Mouse (Mus musculus): ENCODE data around the gene Btd. TPM values are rescaled to one million over a fixed set of nuclear protein-coding genes. Genes with fewer than 3 reads are reported as not detected.

The Btd gene
- polyA plus RNA-seq, 1 experiment: 7.7 TPM

DNA sequence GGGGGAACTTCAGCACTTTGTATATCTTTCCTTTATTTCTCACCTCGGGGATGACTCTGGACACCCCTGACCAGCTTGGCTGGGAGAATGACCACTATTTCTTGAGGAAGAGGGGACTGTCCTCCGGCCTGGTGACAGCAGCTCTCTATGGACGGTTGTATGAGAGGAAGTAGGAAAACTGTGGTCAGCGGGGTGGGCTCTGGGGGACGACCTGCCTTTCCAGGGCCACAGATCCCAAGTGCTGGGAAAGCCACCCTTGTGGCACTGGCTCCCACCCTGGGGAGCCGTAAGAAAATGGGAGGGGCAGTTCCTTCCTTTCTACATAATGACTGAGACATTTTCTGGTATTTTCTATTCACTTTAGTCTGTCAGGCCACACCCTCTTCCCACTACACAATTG, 26.9 kb downstream of the Btd start:
- TF ChIP-seq POLR2A (IDR thresholded peaks at IDR 0.05; ENCODE audit: control insufficient read depth, low read depth, low read length) (no peak), CTCF (IDR thresholded peaks at IDR 0.05; ENCODE audit: control insufficient read depth, insufficient read depth, insufficient replicate concordance, low read depth, low read length) (no peak)
- H3K36me3 ChIP-seq (ENCODE audit: control insufficient read depth, insufficient read depth, low read length): no peaks in the 10 kb centered on the region
- no peak overlapping the region for H3K4me3 ChIP-seq (ENCODE audit: control insufficient read depth, low read depth, low read length)
- H3K27ac ChIP-seq (ENCODE audit: control insufficient read depth, insufficient read depth, low read depth, low read length): no peak overlapping the region
- H3K27me3 ChIP-seq (ENCODE audit: control insufficient read depth, insufficient read depth, low read length): no peaks in the 10 kb centered on the region
- peaks cover 4% of the 10 kb centered on the region for H3K4me1 ChIP-seq (ENCODE audit: control insufficient read depth, insufficient read depth, low read length)

DNA sequence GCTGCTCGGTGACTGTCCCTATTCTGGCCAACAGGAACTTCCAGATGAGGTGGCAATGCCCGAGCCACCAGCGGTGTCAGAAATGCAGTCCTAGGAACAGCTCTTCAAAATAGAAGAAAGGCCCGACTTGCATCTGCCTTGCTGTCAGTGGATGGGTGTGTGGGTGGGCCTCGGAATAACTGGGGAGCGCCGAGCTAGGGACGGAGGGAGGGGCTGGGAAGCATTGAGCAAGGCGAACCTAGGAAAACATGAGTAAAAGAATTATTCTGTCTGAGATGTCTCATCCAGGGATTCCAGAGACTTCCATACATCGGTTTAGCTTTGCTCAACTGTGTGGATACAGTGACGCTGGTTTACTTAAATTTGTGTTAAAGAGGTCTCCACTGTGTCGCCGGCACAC, 27.5 kb downstream of the Btd start:
- Histone ChIP-seq H3K4me3 (ENCODE audit: control insufficient read depth, low read depth, low read length) (no peak overlapping the region), H3K27me3 (ENCODE audit: control insufficient read depth, insufficient read depth, low read length) (no peaks in the 10 kb centered on the region), H3K4me1 (ENCODE audit: control insufficient read depth, insufficient read depth, low read length) (peaks cover 2% of the 10 kb centered on the region; the same call in 1 of the 2 replicates), H3K36me3 (ENCODE audit: control insufficient read depth, insufficient read depth, low read length) (no peaks in the 10 kb centered on the region), H3K27ac (ENCODE audit: control insufficient read depth, insufficient read depth, low read depth, low read length) (no peak overlapping the region)
- no peak for TF ChIP-seq POLR2A (IDR thresholded peaks at IDR 0.05; ENCODE audit: control insufficient read depth, low read depth, low read length)
- TF ChIP-seq CTCF (IDR thresholded peaks at IDR 0.05; ENCODE audit: control insufficient read depth, insufficient read depth, insufficient replicate concordance, low read depth, low read length): no peak

DNA sequence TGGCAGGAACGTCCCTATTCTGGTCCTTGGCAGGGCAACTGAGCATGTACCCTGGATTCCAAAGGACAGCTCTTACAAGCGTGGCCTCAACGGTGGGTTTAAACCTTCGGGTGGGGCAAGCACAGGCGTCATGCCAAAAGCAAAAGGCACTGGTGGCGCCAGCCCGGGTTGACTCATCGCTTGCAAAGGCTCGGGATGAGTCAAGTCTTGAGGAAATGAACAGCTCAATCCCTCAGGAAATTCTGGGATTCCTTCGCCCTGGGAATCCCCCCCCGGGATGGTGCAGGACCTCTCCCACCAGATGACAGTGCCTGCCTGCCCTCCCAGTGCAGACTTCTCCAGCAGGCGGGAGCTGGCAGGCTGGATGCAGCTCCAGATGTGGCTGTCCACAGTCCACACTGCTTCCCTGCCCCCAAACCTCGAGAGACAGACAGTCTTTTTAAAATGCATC, 28.4 kb downstream of the Btd start:
- Histone ChIP-seq H3K27me3 (ENCODE audit: control insufficient read depth, insufficient read depth, low read length) (no peaks in the 10 kb centered on the region), H3K27ac (ENCODE audit: control insufficient read depth, insufficient read depth, low read depth, low read length) (no peak overlapping the region)
- no peak for TF ChIP-seq CTCF (IDR thresholded peaks at IDR 0.05; ENCODE audit: control insufficient read depth, insufficient read depth, insufficient replicate concordance, low read depth, low read length)
- TF ChIP-seq POLR2A (IDR thresholded peaks at IDR 0.05; ENCODE audit: control insufficient read depth, low read depth, low read length): no peak

DNA sequence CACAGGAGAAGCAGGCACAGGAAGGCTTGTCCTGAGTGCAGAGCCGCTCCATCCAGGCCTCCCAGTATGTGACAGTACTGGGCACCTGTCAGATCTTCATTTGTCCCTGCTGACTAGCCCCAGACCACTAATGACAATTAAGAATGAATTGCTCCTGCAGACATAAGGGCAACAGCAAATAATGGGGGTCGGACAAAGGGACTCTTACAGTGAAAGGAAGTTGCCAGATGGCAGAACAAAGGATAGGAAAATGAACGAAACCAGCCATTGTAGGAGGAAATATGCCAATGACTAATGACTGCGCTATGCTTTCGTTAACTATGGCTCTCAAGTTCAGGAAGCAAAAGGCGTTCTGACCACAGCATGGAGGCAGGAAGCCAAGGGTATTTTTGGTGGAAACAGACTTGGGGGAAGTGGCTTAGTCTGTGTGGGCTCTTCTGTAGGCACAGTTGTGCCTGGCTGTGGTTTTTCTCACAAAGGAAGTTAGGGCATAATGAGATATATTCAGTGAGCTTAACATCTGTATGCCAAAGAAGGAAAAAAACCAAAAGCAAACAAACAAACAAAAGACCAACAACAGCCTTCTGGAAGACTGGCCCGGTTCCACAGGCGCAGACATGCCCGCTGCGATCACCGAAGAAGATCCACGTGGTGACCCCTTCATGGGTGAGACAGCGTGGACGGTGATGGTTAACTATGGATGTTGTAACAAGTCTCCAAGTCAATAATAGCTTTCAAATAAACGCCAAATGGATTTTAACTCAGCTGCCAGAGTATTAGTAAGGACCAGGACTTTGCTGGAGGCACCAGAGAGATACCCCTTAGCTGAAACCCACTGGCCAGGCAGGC, 29.0 kb downstream of the Btd start:
- peaks cover 2% of the 10 kb centered on the region; the same call in 1 of the 2 replicates for H3K4me1 ChIP-seq (ENCODE audit: control insufficient read depth, insufficient read depth, low read length)

More for the DNA sequence above, 28.4 kb downstream of the Btd start:
- Histone ChIP-seq H3K4me3 (ENCODE audit: control insufficient read depth, low read depth, low read length) (no peak overlapping the region), H3K4me1 (ENCODE audit: control insufficient read depth, insufficient read depth, low read length) (peaks cover 2% of the 10 kb centered on the region; the same call in 1 of the 2 replicates), H3K36me3 (ENCODE audit: control insufficient read depth, insufficient read depth, low read length) (no peaks in the 10 kb centered on the region)

DNA sequence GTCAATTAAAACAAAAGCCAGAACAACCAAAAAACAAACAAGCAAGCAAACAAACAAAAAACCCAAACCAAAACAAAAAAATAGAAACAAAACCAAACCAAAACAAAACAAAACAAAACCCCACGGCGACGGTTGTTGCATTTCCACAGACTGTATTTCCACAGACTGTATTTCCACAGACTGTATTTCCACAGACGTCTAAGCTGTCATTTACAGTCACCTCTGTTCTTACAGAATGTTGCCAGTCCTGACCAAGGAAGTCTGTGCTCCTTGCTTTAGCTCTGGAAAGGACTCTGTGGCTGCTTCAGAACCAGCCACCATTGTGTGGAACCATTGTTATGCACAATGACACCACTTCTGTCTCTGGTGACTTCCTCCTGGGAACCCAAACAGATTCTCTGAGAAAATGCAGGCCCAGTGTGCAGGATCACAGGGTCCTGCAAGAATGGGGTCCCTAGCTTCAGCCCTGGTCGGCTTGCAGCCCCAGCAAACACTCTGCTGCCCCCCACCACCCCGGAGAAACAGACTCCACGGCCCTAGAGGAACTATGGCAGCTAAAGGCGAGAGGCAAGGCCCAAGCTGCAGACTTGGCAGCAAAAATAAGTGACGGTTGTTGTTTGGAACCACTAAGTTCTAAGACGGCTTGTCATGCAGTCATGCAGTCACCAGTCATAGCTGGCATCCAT, 30.9 kb downstream of the Btd start:
- H3K36me3 ChIP-seq (ENCODE audit: control insufficient read depth, insufficient read depth, low read length): no peaks in the 10 kb centered on the region
- H3K4me1 ChIP-seq (ENCODE audit: control insufficient read depth, insufficient read depth, low read length): peaks cover 2% of the 10 kb centered on the region; the same call in 1 of the 2 replicates
- H3K4me3 ChIP-seq (ENCODE audit: control insufficient read depth, low read depth, low read length): no peak overlapping the region
- TF ChIP-seq POLR2A (IDR thresholded peaks at IDR 0.05; ENCODE audit: control insufficient read depth, low read depth, low read length) (no peak), CTCF (IDR thresholded peaks at IDR 0.05; ENCODE audit: control insufficient read depth, insufficient read depth, insufficient replicate concordance, low read depth, low read length) (no peak)
- no peaks in the 10 kb centered on the region for H3K27me3 ChIP-seq (ENCODE audit: control insufficient read depth, insufficient read depth, low read length)
- no peak overlapping the region for H3K27ac ChIP-seq (ENCODE audit: control insufficient read depth, insufficient read depth, low read depth, low read length)

More for the DNA sequence above, 29.0 kb downstream of the Btd start:
- TF ChIP-seq CTCF (IDR thresholded peaks at IDR 0.05; ENCODE audit: control insufficient read depth, insufficient read depth, insufficient replicate concordance, low read depth, low read length) (no peak), POLR2A (IDR thresholded peaks at IDR 0.05; ENCODE audit: control insufficient read depth, low read depth, low read length) (no peak)
- no peak overlapping the region for H3K4me3 ChIP-seq (ENCODE audit: control insufficient read depth, low read depth, low read length)
- H3K27me3 ChIP-seq (ENCODE audit: control insufficient read depth, insufficient read depth, low read length): no peaks in the 10 kb centered on the region
- no peaks in the 10 kb centered on the region for H3K36me3 ChIP-seq (ENCODE audit: control insufficient read depth, insufficient read depth, low read length)
- no peak overlapping the region for H3K27ac ChIP-seq (ENCODE audit: control insufficient read depth, insufficient read depth, low read depth, low read length)

DNA sequence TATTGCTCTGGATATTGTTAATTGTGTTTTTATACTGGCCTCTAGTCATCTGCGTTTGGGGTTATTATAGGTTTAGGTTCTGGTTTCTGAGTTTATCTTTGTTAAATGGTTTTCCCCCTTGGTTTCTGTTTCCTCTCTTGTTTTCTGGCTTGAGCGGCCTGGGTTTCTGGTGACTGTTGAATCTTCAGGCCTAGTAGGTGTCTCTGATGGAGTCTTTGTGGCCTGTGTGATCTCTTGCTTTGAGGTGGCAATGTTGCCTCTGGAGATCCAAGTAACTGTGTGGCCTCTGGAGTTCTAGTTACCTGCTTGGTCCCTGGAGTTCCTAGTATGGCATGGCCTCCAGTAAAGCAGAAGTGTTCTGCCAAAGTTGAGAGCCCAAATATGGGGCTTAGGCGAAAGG, 39.8 kb downstream of the Btd start:
- Histone ChIP-seq H3K36me3 (ENCODE audit: control insufficient read depth, insufficient read depth, low read length) (no peaks in the 10 kb centered on the region), H3K4me1 (ENCODE audit: control insufficient read depth, insufficient read depth, low read length) (no peaks in the 10 kb centered on the region), H3K27me3 (ENCODE audit: control insufficient read depth, insufficient read depth, low read length) (no peaks in the 10 kb centered on the region), H3K27ac (ENCODE audit: control insufficient read depth, insufficient read depth, low read depth, low read length) (no peak overlapping the region), H3K4me3 (ENCODE audit: control insufficient read depth, low read depth, low read length) (no peak overlapping the region)
- TF ChIP-seq POLR2A (IDR thresholded peaks at IDR 0.05; ENCODE audit: control insufficient read depth, low read depth, low read length) (no peak), CTCF (IDR thresholded peaks at IDR 0.05; ENCODE audit: control insufficient read depth, insufficient read depth, insufficient replicate concordance, low read depth, low read length) (no peak)

DNA sequence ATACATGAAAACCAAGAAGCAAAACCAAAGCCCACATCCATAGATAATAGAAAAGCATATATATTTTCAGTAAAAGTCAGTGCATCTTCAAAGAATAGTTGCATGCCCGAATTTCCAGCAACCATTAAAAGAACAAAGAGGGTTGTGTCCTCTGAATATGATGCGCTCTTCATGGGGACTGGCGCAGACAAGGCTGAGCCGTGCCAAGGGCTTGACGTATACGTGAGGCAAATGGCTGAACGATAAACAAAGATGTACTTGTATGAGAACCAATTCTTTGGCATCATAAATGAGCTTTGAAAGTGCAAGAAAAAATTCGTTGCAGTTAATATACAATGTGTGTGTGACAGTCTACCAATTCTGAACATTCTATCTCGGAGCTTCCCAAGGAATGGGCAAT, 40.5 kb downstream of the Btd start:
- H3K27ac ChIP-seq (ENCODE audit: control insufficient read depth, insufficient read depth, low read depth, low read length): no peak overlapping the region
- no peaks in the 10 kb centered on the region for H3K36me3 ChIP-seq (ENCODE audit: control insufficient read depth, insufficient read depth, low read length)
- no peak for TF ChIP-seq POLR2A (IDR thresholded peaks at IDR 0.05; ENCODE audit: control insufficient read depth, low read depth, low read length)
- TF ChIP-seq CTCF (IDR thresholded peaks at IDR 0.05; ENCODE audit: control insufficient read depth, insufficient read depth, insufficient replicate concordance, low read depth, low read length): no peak

More for the DNA sequence above, 40.5 kb downstream of the Btd start:
- Histone ChIP-seq H3K27me3 (ENCODE audit: control insufficient read depth, insufficient read depth, low read length) (no peaks in the 10 kb centered on the region), H3K4me3 (ENCODE audit: control insufficient read depth, low read depth, low read length) (no peak overlapping the region), H3K4me1 (ENCODE audit: control insufficient read depth, insufficient read depth, low read length) (no peaks in the 10 kb centered on the region)

Data from testis, adult 2 months (tissue).